Mouse (Mus musculus): ENCODE data around the gene Kpna7.
"Not testable (repeated sequence)": the region's sequence is repeated elsewhere in the genome, so short reads cannot be mapped to it uniquely, and the experiment has no call there.

- TF ChIP-seq E2F4 (IDR thresholded peaks at IDR 0.05; ENCODE audit: insufficient read depth); POLR2A (IDR thresholded peaks at IDR 0.05; ENCODE audit: insufficient read length, low read depth); TCF3 (IDR thresholded peaks at IDR 0.05; ENCODE audit: insufficient read length, low read depth); TCF12 (IDR thresholded peaks at IDR 0.05; ENCODE audit: insufficient read depth, poor library complexity, severe bottlenecking): not testable (repeated sequence)
Observed at GRCm38 (mm10) chr5:145020254-145020653, 63.6 kb downstream of the Kpna7 start.
